In genomic region chr2:89081487-89081886, GRCm38 (mm10) we compare ENCODE assay signal across 39 mouse cellular contexts. TPM values are rescaled to one million over a fixed set of nuclear protein-coding genes. Genes with fewer than 3 reads are reported as not detected.
"Had no signal": no experiment of that assay in that cellular context is flagged by ENCODE, and none has a peak within 500 bp of the region (broad histone marks: within the 10 kb centered on the region; RNA-seq: fewer than 3 reads in every experiment).

No protein-coding gene starts in this region.

- H3K4me3 ChIP-seq: embryonic facial prominence, embryonic 10.5 days; embryonic facial prominence, embryonic 12.5 days; embryonic facial prominence, embryonic 13.5 days; embryonic facial prominence, embryonic 15.5 days; erythroblast, embryonic 14.5 days; forebrain, embryonic 10.5 days; forebrain, embryonic 12.5 days; forebrain, embryonic 13.5 days; forebrain, embryonic 15.5 days; gastrocnemius, adult 2 months; heart, adult 2 months; heart, embryonic 10.5 days had no signal

- H3K36me3 ChIP-seq: embryonic facial prominence, embryonic 10.5 days; embryonic facial prominence, embryonic 12.5 days; embryonic facial prominence, embryonic 13.5 days; embryonic facial prominence, embryonic 15.5 days; forebrain, embryonic 10.5 days; forebrain, embryonic 12.5 days; forebrain, embryonic 15.5 days; heart, embryonic 10.5 days had no signal

- H3K4me1 ChIP-seq: embryonic facial prominence, embryonic 10.5 days; embryonic facial prominence, embryonic 12.5 days; embryonic facial prominence, embryonic 13.5 days; embryonic facial prominence, embryonic 15.5 days; forebrain, embryonic 10.5 days; forebrain, embryonic 12.5 days; forebrain, embryonic 13.5 days; forebrain, embryonic 15.5 days; heart, embryonic 10.5 days had no signal

- H3K9ac ChIP-seq: embryonic facial prominence, embryonic 12.5 days; embryonic facial prominence, embryonic 13.5 days; embryonic facial prominence, embryonic 15.5 days; forebrain, embryonic 12.5 days; forebrain, embryonic 13.5 days; forebrain, embryonic 15.5 days; forebrain, postnatal 0 days had no signal

- H3K27me3 ChIP-seq: embryonic facial prominence, embryonic 12.5 days; embryonic facial prominence, embryonic 13.5 days; embryonic facial prominence, embryonic 15.5 days; forebrain, embryonic 12.5 days; forebrain, embryonic 13.5 days; forebrain, embryonic 15.5 days had no signal

- H3K9me3 ChIP-seq: embryonic facial prominence, embryonic 10.5 days; embryonic facial prominence, embryonic 12.5 days; embryonic facial prominence, embryonic 13.5 days; embryonic facial prominence, embryonic 15.5 days; forebrain, embryonic 10.5 days; forebrain, embryonic 12.5 days; forebrain, embryonic 13.5 days; forebrain, embryonic 15.5 days; heart, embryonic 10.5 days had no signal

- H3K27ac ChIP-seq: embryonic facial prominence, embryonic 10.5 days; embryonic facial prominence, embryonic 12.5 days; embryonic facial prominence, embryonic 13.5 days; embryonic facial prominence, embryonic 15.5 days; forebrain, embryonic 10.5 days; forebrain, embryonic 12.5 days; forebrain, embryonic 13.5 days; forebrain, embryonic 15.5 days; gastrocnemius, adult 2 months; heart, adult 2 months; heart, embryonic 10.5 days had no signal

- DNase-seq: cerebellum, adult 9-10 months; cerebellum, adult 9-11 months; cerebellum, postnatal 10 days; cerebellum, postnatal 25 days; cerebellum, postnatal 36 days; embryo, embryonic 11 days; forebrain, postnatal 0 days; gastrocnemius, adult 2 months; gastrocnemius, postnatal 10 days; gastrocnemius, postnatal 14 days; gastrocnemius, postnatal 25 days; gastrocnemius, postnatal 36 days; heart, adult 11 months; heart, adult 18-20 months; heart, adult 2 months had no signal

RNA-seq across cellular contexts. Expression of gene Olfr1219, which starts 1.8 kb away (rescaled TPM):
- total RNA-seq: common myeloid progenitor, adult 5-6 weeks; forebrain, postnatal 0 days; gastrocnemius, adult 18-20 months; gastrocnemius, adult 2 months; gastrocnemius, adult 8-10 months; gastrocnemius, postnatal 10 days; gastrocnemius, postnatal 14 days; gastrocnemius, postnatal 25 days; gastrocnemius, postnatal 36 days; gastrocnemius, postnatal 4 days; granulocyte monocyte progenitor cell, adult 5-6 weeks; heart, adult 18-20 months; heart, adult 2 months; heart, adult 8-10 months had no signal
- polyA plus RNA-seq: cortical plate, adult 2 months; embryonic facial prominence, embryonic 10.5 days; embryonic facial prominence, embryonic 11.5 days; embryonic facial prominence, embryonic 12.5 days; embryonic facial prominence, embryonic 13.5 days; embryonic facial prominence, embryonic 14.5 days; embryonic facial prominence, embryonic 15.5 days; erythroblast, embryonic 14.5 days; forebrain, embryonic 10.5 days; forebrain, embryonic 11.5 days; forebrain, embryonic 12.5 days; forebrain, embryonic 13.5 days; forebrain, embryonic 14.5 days; forebrain, embryonic 15.5 days; forebrain, embryonic 16.5 days; forebrain, postnatal 0 days; frontal cortex, adult 2 months; gonadal fat pad, adult 2 months; heart, adult 2 months; heart, embryonic 10.5 days had no signal

RNA-seq across cellular contexts. Expression of gene Olfr1218, which starts 20.5 kb away (rescaled TPM):
- total RNA-seq: common myeloid progenitor, adult 5-6 weeks; forebrain, postnatal 0 days; gastrocnemius, adult 18-20 months; gastrocnemius, adult 2 months; gastrocnemius, adult 8-10 months; gastrocnemius, postnatal 10 days; gastrocnemius, postnatal 14 days; gastrocnemius, postnatal 25 days; gastrocnemius, postnatal 36 days; gastrocnemius, postnatal 4 days; granulocyte monocyte progenitor cell, adult 5-6 weeks; heart, adult 18-20 months; heart, adult 2 months; heart, adult 8-10 months had no signal
- polyA plus RNA-seq: cortical plate, adult 2 months; embryonic facial prominence, embryonic 10.5 days; embryonic facial prominence, embryonic 11.5 days; embryonic facial prominence, embryonic 12.5 days; embryonic facial prominence, embryonic 13.5 days; embryonic facial prominence, embryonic 14.5 days; embryonic facial prominence, embryonic 15.5 days; erythroblast, embryonic 14.5 days; forebrain, embryonic 10.5 days; forebrain, embryonic 11.5 days; forebrain, embryonic 12.5 days; forebrain, embryonic 13.5 days; forebrain, embryonic 14.5 days; forebrain, embryonic 15.5 days; forebrain, embryonic 16.5 days; forebrain, postnatal 0 days; frontal cortex, adult 2 months; gonadal fat pad, adult 2 months; heart, adult 2 months; heart, embryonic 10.5 days had no signal

RNA-seq across cellular contexts. Expression of gene Olfr1220, which starts 25.1 kb away (rescaled TPM):
- total RNA-seq: common myeloid progenitor, adult 5-6 weeks; forebrain, postnatal 0 days; gastrocnemius, adult 18-20 months; gastrocnemius, adult 2 months; gastrocnemius, adult 8-10 months; gastrocnemius, postnatal 10 days; gastrocnemius, postnatal 14 days; gastrocnemius, postnatal 25 days; gastrocnemius, postnatal 36 days; gastrocnemius, postnatal 4 days; granulocyte monocyte progenitor cell, adult 5-6 weeks; heart, adult 18-20 months; heart, adult 2 months; heart, adult 8-10 months had no signal
- polyA plus RNA-seq: cortical plate, adult 2 months; embryonic facial prominence, embryonic 10.5 days; embryonic facial prominence, embryonic 11.5 days; embryonic facial prominence, embryonic 13.5 days; embryonic facial prominence, embryonic 14.5 days; embryonic facial prominence, embryonic 15.5 days; erythroblast, embryonic 14.5 days; forebrain, embryonic 10.5 days; forebrain, embryonic 11.5 days; forebrain, embryonic 12.5 days; forebrain, embryonic 13.5 days; forebrain, embryonic 14.5 days; forebrain, embryonic 15.5 days; forebrain, embryonic 16.5 days; forebrain, postnatal 0 days; frontal cortex, adult 2 months; gonadal fat pad, adult 2 months; heart, adult 2 months; heart, embryonic 10.5 days had no signal

RNA-seq across cellular contexts. Expression of gene Olfr1221, which starts 35.6 kb away (rescaled TPM):
- total RNA-seq: common myeloid progenitor, adult 5-6 weeks; forebrain, postnatal 0 days; gastrocnemius, adult 18-20 months; gastrocnemius, adult 2 months; gastrocnemius, adult 8-10 months; gastrocnemius, postnatal 10 days; gastrocnemius, postnatal 14 days; gastrocnemius, postnatal 25 days; gastrocnemius, postnatal 36 days; gastrocnemius, postnatal 4 days; granulocyte monocyte progenitor cell, adult 5-6 weeks; heart, adult 18-20 months; heart, adult 2 months; heart, adult 8-10 months had no signal
- polyA plus RNA-seq: cortical plate, adult 2 months; embryonic facial prominence, embryonic 10.5 days; embryonic facial prominence, embryonic 11.5 days; embryonic facial prominence, embryonic 12.5 days; embryonic facial prominence, embryonic 13.5 days; embryonic facial prominence, embryonic 15.5 days; erythroblast, embryonic 14.5 days; forebrain, embryonic 10.5 days; forebrain, embryonic 11.5 days; forebrain, embryonic 12.5 days; forebrain, embryonic 13.5 days; forebrain, embryonic 14.5 days; forebrain, embryonic 15.5 days; forebrain, embryonic 16.5 days; forebrain, postnatal 0 days; frontal cortex, adult 2 months; gonadal fat pad, adult 2 months; heart, adult 2 months; heart, embryonic 10.5 days had no signal

RNA-seq across cellular contexts. Expression of gene Olfr1217, which starts 49.6 kb away (rescaled TPM):
- total RNA-seq: common myeloid progenitor, adult 5-6 weeks; forebrain, postnatal 0 days; gastrocnemius, adult 18-20 months; gastrocnemius, adult 2 months; gastrocnemius, adult 8-10 months; gastrocnemius, postnatal 10 days; gastrocnemius, postnatal 14 days; gastrocnemius, postnatal 25 days; gastrocnemius, postnatal 36 days; gastrocnemius, postnatal 4 days; granulocyte monocyte progenitor cell, adult 5-6 weeks; heart, adult 18-20 months; heart, adult 2 months; heart, adult 8-10 months had no signal
- polyA plus RNA-seq: cortical plate, adult 2 months; embryonic facial prominence, embryonic 10.5 days; embryonic facial prominence, embryonic 11.5 days; embryonic facial prominence, embryonic 12.5 days; embryonic facial prominence, embryonic 13.5 days; embryonic facial prominence, embryonic 14.5 days; embryonic facial prominence, embryonic 15.5 days; erythroblast, embryonic 14.5 days; forebrain, embryonic 10.5 days; forebrain, embryonic 11.5 days; forebrain, embryonic 12.5 days; forebrain, embryonic 13.5 days; forebrain, embryonic 14.5 days; forebrain, embryonic 15.5 days; forebrain, embryonic 16.5 days; forebrain, postnatal 0 days; frontal cortex, adult 2 months; gonadal fat pad, adult 2 months; heart, adult 2 months; heart, embryonic 10.5 days had no signal
